In genomic region chr4:62348329-62348705, GRCm38 (mm10) we compare ENCODE assay signal across 10 mouse cellular contexts. TPM values are rescaled to one million over a fixed set of nuclear protein-coding genes. Genes with fewer than 3 reads are reported as not detected.
DNase-seq lines count a peak whose midpoint lies in the region; ATAC-seq and TF ChIP-seq lines count a peak whose summit lies in the region.
"Had no signal": no experiment of that assay in that cellular context is flagged by ENCODE, and none has a peak within 500 bp of the region (broad histone marks: within the 10 kb centered on the region; RNA-seq: fewer than 3 reads in every experiment).

No protein-coding gene starts in this region.

- H3K4me2 ChIP-seq in liver, embryonic 14.5 days (ENCODE audit: low read depth) = peak overlapping the region; percentile 24; the same call in 1 of the 2 replicates
- no peak overlapping the region for H3K4me2 ChIP-seq in forebrain, embryonic 15.5 days (replicated peaks)

- H3K9ac ChIP-seq in liver, embryonic 14.5 days (replicated peaks) = no peak overlapping the region
- H3K9ac ChIP-seq in forebrain, embryonic 15.5 days (replicated peaks) = no peak overlapping the region

- TF ChIP-seq POLR2A in kidney, adult 2 months (IDR thresholded peaks at IDR 0.05; ENCODE audit: low read depth, low read length) = no peak
- no peak for TF ChIP-seq POLR2A in bone marrow macrophage, adult 2 months (IDR thresholded peaks at IDR 0.05; ENCODE audit: borderline replicate concordance, low read depth, low read length)

- DNase-seq in gastrocnemius, adult 18-20 months (ENCODE audit: low spot score) = peak; percentile 33
- DNase-seq in gastrocnemius, postnatal 10 days = no peak
- no peak for DNase-seq in kidney, adult 2 months
- DNase-seq in kidney, adult 9 months = no peak
- DNase-seq in liver, embryonic 14.5 days (ENCODE audit: low read depth in 3 of 3, low spot score in 3 of 3) = no peak

- H3K27me3 ChIP-seq in kidney, adult 2 months (replicated peaks; ENCODE audit: control insufficient read depth, insufficient read depth, low read length) = no peaks in the 10 kb centered on the region
- H3K27me3 ChIP-seq in liver, embryonic 14.5 days (ENCODE audit: control insufficient read depth, insufficient read depth, low read length) = no peaks in the 10 kb centered on the region
- no peaks in the 10 kb centered on the region for H3K27me3 ChIP-seq in forebrain, embryonic 15.5 days

- ATAC-seq in liver, embryonic 14.5 days (ENCODE audit: insufficient read depth) = peak; percentile 39; the same call in 1 of the 2 replicates
- ATAC-seq in forebrain, embryonic 15.5 days (replicated peaks) = no peak
- ATAC-seq in erythroblast, adult 5-6 weeks (replicated peaks; ENCODE audit: low FRiP score, poor library complexity, severe bottlenecking) = no peak
- ATAC-seq: activated CD4-positive, CD25-positive, alpha-beta regulatory T cell, adult 4 months had no signal

- peaks cover 9% of the 10 kb centered on the region for H3K36me3 ChIP-seq in kidney, adult 2 months (ENCODE audit: control insufficient read depth, insufficient read depth, low read length)
- peaks cover 15% of the 10 kb centered on the region for H3K36me3 ChIP-seq in liver, embryonic 14.5 days (replicated peaks; ENCODE audit: control insufficient read depth, insufficient read depth, low read depth)
- H3K36me3 ChIP-seq in forebrain, embryonic 15.5 days = peaks cover 25% of the 10 kb centered on the region

- no peak for TF ChIP-seq CTCF in kidney, adult 2 months (conservative IDR thresholded peaks at IDR 0.05; ENCODE audit: insufficient read depth, insufficient read length, low read depth, low read length)
- TF ChIP-seq CTCF in bone marrow macrophage, adult 2 months (IDR thresholded peaks at IDR 0.05; ENCODE audit: low read depth, low read length) = no peak
- TF ChIP-seq CTCF in liver, embryonic 14.5 days (IDR thresholded peaks at IDR 0.05; ENCODE audit: low read depth) = no peak

- peak overlapping the region; percentile 61 for H3K27ac ChIP-seq in kidney, adult 2 months (ENCODE audit: insufficient read depth, low read depth, low read length)
- H3K27ac ChIP-seq in bone marrow macrophage, adult 2 months (ENCODE audit: insufficient read depth, low read depth, low read length) = peak overlapping the region; percentile 71
- no peak overlapping the region for H3K27ac ChIP-seq in liver, embryonic 14.5 days
- H3K27ac ChIP-seq in forebrain, embryonic 15.5 days (replicated peaks) = no peak overlapping the region

- H3K9me3 ChIP-seq in liver, embryonic 14.5 days (ENCODE audit: control insufficient read depth, low read length) = no peaks in the 10 kb centered on the region
- H3K9me3 ChIP-seq in forebrain, embryonic 15.5 days = no peaks in the 10 kb centered on the region
- H3K9me3 ChIP-seq: G1E had no signal

- no peak for TF ChIP-seq EP300 in liver, embryonic 14.5 days (IDR thresholded peaks at IDR 0.05; ENCODE audit: low read depth)

- H3K4me3 ChIP-seq in kidney, adult 2 months (ENCODE audit: insufficient read depth, low read depth, low read length) = no peak overlapping the region
- no peak overlapping the region for H3K4me3 ChIP-seq in bone marrow macrophage, adult 2 months (ENCODE audit: insufficient read depth, low read length)
- H3K4me3 ChIP-seq in liver, embryonic 14.5 days (ENCODE audit: insufficient read depth in 1 of 2, low read depth in 2 of 2, low read length in 2 of 2) = no peak overlapping the region
- no peak overlapping the region for H3K4me3 ChIP-seq in forebrain, embryonic 15.5 days

- H3K4me1 ChIP-seq in kidney, adult 2 months (ENCODE audit: control insufficient read depth, insufficient read depth, low read length) = no peaks in the 10 kb centered on the region
- H3K4me1 ChIP-seq in bone marrow macrophage, adult 2 months (ENCODE audit: control insufficient read depth, insufficient read depth, low read length) = peaks cover 30% of the 10 kb centered on the region
- peaks cover 0 to 5% of the 10 kb centered on the region in 2 experiments; a peak in 1 of 4 replicates for H3K4me1 ChIP-seq in liver, embryonic 14.5 days (replicated peaks; ENCODE audit: control insufficient read depth in 2 of 2, insufficient read depth in 2 of 2, low read length in 1 of 2)
- no peaks in the 10 kb centered on the region for H3K4me1 ChIP-seq in forebrain, embryonic 15.5 days

- WGBS in kidney, adult 2 months = 48% methylated on average over 2 of the region's 2 CpGs
- WGBS in liver, embryonic 14.5 days (ENCODE audit: insufficient replicate concordance) = 43% methylated on average over 2 of the region's 2 CpGs
- WGBS in forebrain, embryonic 15.5 days = 87% methylated on average over 2 of the region's 2 CpGs

RNA-seq across cellular contexts. Expression of gene Fkbp15, which starts 12.0 kb away (rescaled TPM):
- 10 to 100 TPM; 11.5 to 11.6 TPM for total RNA-seq in gastrocnemius, adult 18-20 months (2021)
- total RNA-seq in gastrocnemius, postnatal 10 days (2021) = 10 to 100 TPM; 18.0 to 22.0 TPM
- polyA plus RNA-seq in kidney, adult 2 months (2012; rRNA removed) = 32.2 and 36.6 TPM in 2 replicates
- 92.2 and 95.1 TPM in 2 replicates for polyA plus RNA-seq in bone marrow macrophage, adult 2 months (2012; ENCODE audit: insufficient read depth, insufficient read length, missing spikeins)
- 7.4 and 9.6 TPM in 2 replicates for polyA plus RNA-seq in liver, embryonic 14.5 days (2012; rRNA removed)
- 9.7 and 11.2 TPM in 2 replicates for polyA plus RNA-seq in liver, embryonic 14.5 days (2014; fragmentation: Nextera tagmentation; extraction: Ambion mirVana)
- polyA plus RNA-seq in forebrain, embryonic 15.5 days (2015; fragmentation: Nextera tagmentation; extraction: Ambion mirVana) = 22.8 and 23.6 TPM in 2 replicates
- total RNA-seq in erythroblast, adult 5-6 weeks (2015; ENCODE audit: low replicate concordance) = 15.0 and 25.9 TPM in 2 replicates
- 29.0 and 31.6 TPM in 2 replicates for total RNA-seq in erythroblast, adult 5-6 weeks (2017; ENCODE audit: low replicate concordance)

RNA-seq across cellular contexts. Expression of gene Slc31a1, which starts 12.2 kb away (rescaled TPM):
- total RNA-seq in gastrocnemius, adult 18-20 months (2021) = 1 to 10 TPM; 8.5 to 9.7 TPM
- 10 to 100 TPM; 12.4 to 16.6 TPM for total RNA-seq in gastrocnemius, postnatal 10 days (2021)
- 69.1 and 78.3 TPM in 2 replicates for polyA plus RNA-seq in kidney, adult 2 months (2012; rRNA removed)
- polyA plus RNA-seq in bone marrow macrophage, adult 2 months (2012; ENCODE audit: insufficient read depth, insufficient read length, missing spikeins) = 64.1 and 71.0 TPM in 2 replicates
- polyA plus RNA-seq in liver, embryonic 14.5 days (2012; rRNA removed) = 17.3 and 22.4 TPM in 2 replicates
- polyA plus RNA-seq in liver, embryonic 14.5 days (2014; fragmentation: Nextera tagmentation; extraction: Ambion mirVana) = 36.6 and 41.3 TPM in 2 replicates
- polyA plus RNA-seq in forebrain, embryonic 15.5 days (2015; fragmentation: Nextera tagmentation; extraction: Ambion mirVana) = 39.2 and 40.4 TPM in 2 replicates
- 2.7 and 5.2 TPM in 2 replicates for total RNA-seq in erythroblast, adult 5-6 weeks (2015; ENCODE audit: low replicate concordance)
- total RNA-seq in erythroblast, adult 5-6 weeks (2017; ENCODE audit: low replicate concordance) = 3.7 and 5.4 TPM in 2 replicates

Comparison
In these comparisons a context has a peak if more than half of its experiments do, and no peak if none do; other contexts are left out.
1. H3K27ac ChIP-seq: peak in kidney, adult 2 months (single experiment) and bone marrow macrophage, adult 2 months (single experiment); none in liver, embryonic 14.5 days (single experiment) and forebrain, embryonic 15.5 days (single experiment).